Mouse (Mus musculus): ENCODE data around the gene Amz2.
A peak's percentile ranks its signal among the peaks of the same experiment; 100 is the strongest.

The Amz2 gene

DNA sequence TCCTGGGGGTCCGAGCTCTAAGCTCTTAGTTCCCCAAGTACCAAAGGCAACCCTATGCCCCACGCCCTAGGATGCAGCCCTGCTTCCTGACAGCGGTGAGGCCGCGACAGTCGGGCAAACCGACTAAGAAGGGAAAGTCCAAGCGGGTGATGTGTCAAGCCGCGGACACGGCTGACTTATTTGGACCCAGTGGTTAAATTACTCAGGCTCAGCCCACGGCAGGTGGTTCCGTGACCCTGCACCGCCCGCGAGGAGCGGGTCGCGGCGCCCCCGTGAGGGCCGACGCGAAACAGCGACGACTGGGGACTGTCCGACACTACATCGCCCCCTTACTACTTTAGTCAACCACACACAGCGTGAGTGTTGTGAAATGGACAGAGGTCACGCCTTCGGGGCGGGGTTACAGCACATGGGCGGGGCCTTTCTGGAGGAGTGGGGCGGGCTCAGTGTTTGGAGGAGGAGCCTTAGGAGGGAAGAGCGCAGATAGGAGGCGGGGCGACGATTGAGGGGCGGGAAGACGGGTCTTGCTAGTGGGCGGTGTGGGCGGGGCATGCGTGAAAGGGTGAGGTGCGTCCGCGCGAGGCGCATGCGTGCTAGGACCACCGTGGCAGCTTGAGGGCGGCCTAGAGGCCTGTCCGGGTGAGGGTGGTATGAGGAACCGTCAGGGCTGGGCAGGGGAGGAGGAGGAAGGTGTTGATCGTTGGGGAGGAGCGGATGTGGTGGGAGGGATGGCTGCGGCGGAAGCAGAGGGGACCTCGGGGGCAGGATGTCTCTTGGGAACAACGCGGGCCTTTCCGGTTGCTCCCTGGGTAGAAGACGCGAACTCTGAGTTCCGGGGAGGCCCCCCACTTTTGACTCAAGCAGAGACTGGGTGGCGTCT lies at the start of gene Amz2:
Gene Amz2, plus strand, starts transcription at position 555 of the 880 bp plus-strand sequence.
- peak; percentile 95 for DNase-seq (ENCODE audit: low read depth, low spot score)

- no peak for DNase-seq (ENCODE audit: low read depth, low spot score)
Observed at GRCm38 (mm10) chr11:109376484-109377143, 49.1 kb upstream of the Amz2 start.

DNA sequence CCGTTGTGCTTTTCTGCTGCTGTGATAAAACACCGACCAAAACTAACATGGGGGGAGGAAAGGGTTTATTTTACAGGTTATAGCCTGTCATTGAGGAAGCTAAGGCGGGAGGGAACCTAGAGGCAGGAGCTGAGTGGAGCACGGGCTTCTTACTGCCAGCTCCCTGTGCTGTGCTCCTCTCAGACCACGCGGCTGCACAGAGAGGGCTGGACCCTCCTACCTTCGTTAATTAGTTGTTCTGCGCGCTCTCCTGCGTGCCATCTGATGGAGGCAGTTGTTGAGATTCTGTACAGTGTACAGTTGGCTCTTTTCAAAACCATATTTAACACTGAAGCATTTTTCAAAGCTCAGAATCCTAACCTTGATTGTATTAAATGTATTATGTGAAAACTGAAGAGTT lies 48.3 kb upstream of the Amz2 start:
- DNase-seq (ENCODE audit: low read depth, low spot score): no peak

- no peak for DNase-seq (ENCODE audit: low read depth, low spot score)
Observed at GRCm38 (mm10) chr11:109378051-109378450, 47.7 kb upstream of the Amz2 start.

- no peak for DNase-seq (ENCODE audit: low read depth, low spot score)
Observed at GRCm38 (mm10) chr11:109380662-109381061, 45.1 kb upstream of the Amz2 start.

DNA sequence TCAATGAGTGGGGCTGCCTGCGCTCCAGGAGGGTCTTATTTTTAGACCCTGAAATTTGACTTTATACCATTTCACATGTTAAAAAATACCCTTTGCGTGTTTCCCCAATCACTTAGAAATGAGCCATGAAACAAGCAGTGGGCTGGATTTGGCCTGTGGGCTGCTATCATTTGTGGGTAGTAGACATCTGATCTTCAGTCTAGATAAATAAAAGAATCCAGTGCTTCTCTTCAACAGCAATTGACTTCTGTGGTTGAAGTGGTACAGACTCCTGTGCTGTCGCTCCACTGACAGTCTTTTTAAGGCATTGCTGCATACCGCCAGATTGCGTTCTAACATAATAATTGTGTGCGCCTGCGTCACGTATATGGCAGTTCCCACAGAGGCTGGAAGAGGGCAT lies 40.5 kb upstream of the Amz2 start:
- DNase-seq (ENCODE audit: low read depth, low spot score): no peak

GRCm38 (mm10) chr11:109389046-109389445 lies 36.7 kb upstream of the Amz2 start:
- DNase-seq (ENCODE audit: low read depth, low spot score): no peak

DNA sequence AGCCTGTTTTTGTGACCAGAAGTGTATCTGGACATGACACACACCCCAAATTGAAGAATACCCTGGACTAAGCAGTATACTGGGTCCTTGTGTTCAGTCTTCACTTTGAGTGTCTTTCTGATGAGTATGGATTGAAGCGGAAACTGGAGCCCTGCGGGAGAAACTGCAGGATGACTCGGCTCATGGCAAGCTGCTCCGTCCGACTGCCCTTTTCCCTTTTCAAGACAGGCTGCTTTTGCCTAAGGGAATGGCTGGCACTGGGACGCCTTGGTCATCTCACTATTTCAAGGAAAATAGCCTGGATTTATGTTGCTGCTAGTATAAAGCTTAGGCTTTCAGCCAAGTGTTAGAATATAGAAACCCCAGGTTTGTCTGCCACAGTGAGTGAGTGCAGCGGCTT lies 34.5 kb upstream of the Amz2 start:
- no peak for DNase-seq (ENCODE audit: low read depth, low spot score)

DNA sequence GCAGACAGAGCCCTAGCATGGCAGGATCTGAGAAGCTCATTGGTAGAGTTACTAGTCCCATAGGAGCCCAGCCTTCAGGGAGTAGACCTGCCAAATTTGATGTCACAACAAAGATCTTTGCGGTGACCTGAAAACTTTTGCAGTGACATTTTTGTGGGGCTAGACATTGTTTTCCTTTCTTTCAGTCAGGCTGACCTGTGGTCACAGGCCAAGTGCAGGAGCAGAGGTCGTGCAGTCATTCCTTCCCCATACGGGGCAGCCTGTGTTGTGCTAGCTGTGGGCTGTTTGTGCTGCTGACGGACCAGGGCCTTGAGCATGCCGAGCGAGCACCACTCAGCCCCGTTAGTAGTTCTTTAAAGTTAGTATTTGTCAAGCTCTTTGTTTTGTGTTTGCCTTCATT lies 34.0 kb upstream of the Amz2 start:
- DNase-seq (ENCODE audit: low read depth, low spot score): no peak

GRCm38 (mm10) chr11:109392601-109393000 lies 33.1 kb upstream of the Amz2 start:
- no peak for DNase-seq (ENCODE audit: low read depth, low spot score)

- no peak for DNase-seq (ENCODE audit: low read depth, low spot score)
Observed at GRCm38 (mm10) chr11:109394758-109395157, 31.0 kb upstream of the Amz2 start.

DNA sequence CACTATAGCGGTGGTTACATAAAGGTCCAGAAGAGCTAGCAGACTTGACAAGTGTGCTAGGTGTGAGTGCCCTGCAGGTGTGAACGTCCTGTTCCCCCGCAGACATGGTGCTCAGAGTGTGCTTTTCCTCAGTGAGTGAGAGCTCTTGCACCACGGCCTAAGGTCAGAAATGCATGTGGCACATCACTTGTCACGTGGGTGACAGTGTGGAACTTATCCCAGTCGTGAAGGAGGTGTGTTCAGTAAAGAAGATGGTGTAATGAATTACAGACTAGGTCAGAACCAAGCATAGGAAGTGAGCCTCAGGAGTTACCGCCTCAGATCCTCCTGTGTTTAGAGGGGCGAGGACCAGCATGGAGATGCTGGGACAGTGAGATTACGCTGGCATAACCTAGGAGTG lies 30.5 kb upstream of the Amz2 start:
- DNase-seq (ENCODE audit: low read depth, low spot score): no peak

DNA sequence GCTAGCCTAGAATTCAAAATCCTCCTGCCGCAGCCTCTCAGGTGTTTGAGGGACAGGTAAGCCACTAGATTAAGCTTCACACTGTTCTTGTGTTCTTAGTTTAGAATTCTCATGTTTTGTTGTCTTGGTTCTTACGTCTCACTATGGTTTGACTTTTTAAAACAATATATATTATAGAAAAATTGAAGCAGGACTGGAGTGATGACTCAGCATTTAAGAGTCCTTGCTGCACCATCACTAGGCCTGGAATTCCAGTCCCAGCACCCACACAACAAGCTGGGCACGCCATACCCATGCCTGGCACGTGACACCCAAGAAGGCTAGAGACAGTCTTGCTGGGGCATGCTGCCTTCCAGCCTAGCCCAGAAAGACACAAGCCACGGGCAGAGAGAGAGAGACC lies 19.3 kb upstream of the Amz2 start:
- no peak for DNase-seq (ENCODE audit: low read depth, low spot score)

DNA sequence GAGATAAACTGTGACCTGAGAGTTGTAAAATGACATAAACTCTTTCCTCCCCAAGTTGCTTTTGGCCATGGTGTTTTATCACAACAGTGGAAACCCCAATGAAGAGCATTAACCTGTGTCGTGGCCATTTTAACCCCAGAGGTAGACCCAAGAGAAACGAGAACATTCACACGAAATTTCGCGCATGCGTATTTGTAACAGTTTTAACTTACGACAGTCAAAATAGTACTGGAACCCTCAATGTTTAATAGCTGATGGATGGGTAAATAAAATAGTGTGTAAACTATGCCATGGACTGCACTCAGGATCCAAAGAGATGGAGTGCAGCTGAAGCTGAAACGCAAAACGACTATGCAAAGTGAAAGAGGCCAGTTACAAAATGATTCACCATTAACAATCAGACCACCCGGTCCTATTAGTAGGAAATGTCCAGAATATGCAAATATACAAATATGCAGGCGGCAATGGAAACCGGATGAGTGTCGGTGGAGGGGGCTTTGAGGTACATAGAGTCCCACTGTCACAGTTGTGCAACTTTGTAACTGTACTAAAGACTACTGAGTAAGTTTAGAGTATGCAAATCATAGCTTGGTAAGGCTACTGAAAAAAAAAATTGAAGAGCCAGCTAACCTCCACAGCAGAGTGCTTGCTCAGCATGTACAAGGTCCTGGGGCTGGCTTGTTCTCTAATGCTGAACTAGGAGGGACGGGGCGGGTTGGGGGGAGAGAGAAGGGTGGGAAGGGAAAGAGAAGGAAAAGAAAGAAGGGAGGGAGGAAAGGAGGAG lies 15.4 kb upstream of the Amz2 start:
- DNase-seq (ENCODE audit: low read depth, low spot score): no peak

DNA sequence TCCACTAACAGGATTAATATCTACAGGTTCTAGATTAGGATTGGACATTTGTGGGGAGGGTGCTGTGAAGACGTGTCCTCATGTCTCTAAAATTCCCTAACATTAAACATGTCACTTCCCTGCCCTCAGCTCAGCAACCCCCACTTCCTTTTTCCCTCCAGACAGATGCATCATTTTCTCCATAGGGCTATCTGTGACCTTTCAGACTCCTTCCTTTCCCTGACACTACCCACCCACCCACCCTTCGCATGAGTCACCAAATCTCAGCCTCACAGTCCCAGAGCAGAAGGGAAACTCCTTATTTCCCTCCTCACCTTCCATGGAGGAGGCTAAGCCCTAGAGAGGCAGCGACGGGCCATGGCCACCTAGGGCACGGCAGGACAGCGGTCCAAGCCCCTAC lies 12.1 kb upstream of the Amz2 start, which contains the start of gene 9930022D16Rik:
Gene 9930022D16Rik, plus strand, starts transcription at position 301 of the 400 bp plus-strand sequence.
- no peak for DNase-seq (ENCODE audit: low read depth, low spot score)

- no peak for DNase-seq (ENCODE audit: low read depth, low spot score)
Observed at GRCm38 (mm10) chr11:109414802-109415201, 10.9 kb upstream of the Amz2 start.

- DNase-seq (ENCODE audit: low read depth, low spot score): no peak
Observed at GRCm38 (mm10) chr11:109416709-109417420, 8.9 kb upstream of the Amz2 start.

DNA sequence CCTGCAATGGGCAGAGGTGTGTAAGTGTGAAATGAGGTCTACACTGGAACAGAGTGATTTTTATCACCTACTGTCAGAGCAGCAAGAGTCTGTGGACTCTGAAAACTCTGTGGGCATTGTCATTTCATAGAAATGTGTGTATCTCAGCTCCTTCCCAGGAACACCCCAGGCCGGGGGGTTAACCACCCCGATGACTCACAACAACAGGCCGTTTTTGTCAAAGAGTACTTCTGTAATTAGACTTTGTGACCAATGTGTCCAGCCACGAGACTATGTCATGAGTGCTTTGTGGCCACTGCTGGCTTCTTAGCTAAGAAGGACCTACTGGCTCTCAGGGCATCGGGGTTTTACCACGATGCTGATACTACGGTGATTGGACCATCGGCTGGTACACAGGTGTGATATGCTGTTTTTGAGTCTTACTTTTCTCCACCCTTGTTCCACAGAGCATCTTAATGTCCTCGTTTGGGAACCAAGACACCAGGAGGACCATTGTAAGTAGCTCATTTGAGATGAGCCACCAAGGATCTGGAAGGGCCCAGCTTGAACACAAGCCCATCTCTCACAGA lies 8.2 kb upstream of the Amz2 start:
- no peak for DNase-seq (ENCODE audit: low read depth, low spot score)

- DNase-seq (ENCODE audit: low read depth, low spot score): no peak
Observed at GRCm38 (mm10) chr11:109419461-109419860, 6.3 kb upstream of the Amz2 start.

- no peak for DNase-seq (ENCODE audit: low read depth, low spot score)
Observed at GRCm38 (mm10) chr11:109419961-109420566, 5.7 kb upstream of the Amz2 start.

GRCm38 (mm10) chr11:109420567-109420962 lies 5.2 kb upstream of the Amz2 start:
- no peak for DNase-seq (ENCODE audit: low read depth, low spot score)

All from brain, embryonic 18.5 days (tissue).